Mouse (Mus musculus): ENCODE measurements around the gene Olfr1381.
"Not testable (repeated sequence)": the region's sequence is repeated elsewhere in the genome, so short reads cannot be mapped to it uniquely, and the experiment has no call there.

DNA sequence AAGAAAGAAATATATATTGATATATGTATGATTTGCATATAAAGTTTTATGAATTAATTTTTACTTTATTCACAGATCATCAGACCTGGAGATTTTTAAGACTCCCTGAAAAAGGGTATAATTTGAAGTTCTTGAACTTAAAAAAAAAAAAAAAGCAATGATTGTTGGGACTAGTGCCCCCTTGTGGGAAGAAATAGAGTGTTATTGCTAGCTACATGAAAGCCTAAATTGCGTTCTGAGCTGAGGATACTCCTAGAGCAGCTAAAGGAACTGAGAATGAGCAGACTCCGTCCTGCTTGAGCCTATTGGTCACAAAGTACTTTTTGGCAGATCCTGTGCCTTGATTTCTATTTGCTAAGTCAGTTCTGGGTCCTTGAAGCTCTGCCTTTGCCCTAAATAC lies 31.8 kb downstream of the Olfr1381 start:
- TF ChIP-seq POLR2A (IDR thresholded peaks at IDR 0.05; ENCODE audit: insufficient read length, low read depth); POLR2AphosphoS2 (IDR thresholded peaks at IDR 0.05; ENCODE audit: insufficient read length, low read depth); USF1 (IDR thresholded peaks at IDR 0.05; ENCODE audit: low read depth); MYOG (IDR thresholded peaks at IDR 0.05; ENCODE audit: control insufficient read depth in 1 of 3, insufficient read depth in 1 of 3, insufficient read length in 2 of 3, low read depth in 2 of 3); TCF12 (IDR thresholded peaks at IDR 0.05; ENCODE audit: insufficient read depth, poor library complexity, severe bottlenecking); E2F4 (IDR thresholded peaks at IDR 0.05; ENCODE audit: insufficient read depth); MAX (IDR thresholded peaks at IDR 0.05; ENCODE audit: low read depth); TCF3 (IDR thresholded peaks at IDR 0.05; ENCODE audit: insufficient read length, low read depth); MYOD1 (IDR thresholded peaks at IDR 0.05; ENCODE audit: control insufficient read depth in 1 of 3, insufficient read length in 2 of 3, low read depth in 2 of 3); REST (IDR thresholded peaks at IDR 0.05; ENCODE audit: insufficient read depth, insufficient read length); CEBPB (IDR thresholded peaks at IDR 0.05; ENCODE audit: insufficient read depth, poor library complexity, severe bottlenecking): not testable (repeated sequence)

Measured in myocyte (in vitro differentiated cells).